Mouse (Mus musculus): ENCODE results near the gene Ralgapa2. TPM values are rescaled to one million over a fixed set of nuclear protein-coding genes. Genes with fewer than 3 reads are reported as not detected.

The Ralgapa2 gene
- polyA plus RNA-seq, 1 experiment from 2014 or later = 11.1 TPM

DNA sequence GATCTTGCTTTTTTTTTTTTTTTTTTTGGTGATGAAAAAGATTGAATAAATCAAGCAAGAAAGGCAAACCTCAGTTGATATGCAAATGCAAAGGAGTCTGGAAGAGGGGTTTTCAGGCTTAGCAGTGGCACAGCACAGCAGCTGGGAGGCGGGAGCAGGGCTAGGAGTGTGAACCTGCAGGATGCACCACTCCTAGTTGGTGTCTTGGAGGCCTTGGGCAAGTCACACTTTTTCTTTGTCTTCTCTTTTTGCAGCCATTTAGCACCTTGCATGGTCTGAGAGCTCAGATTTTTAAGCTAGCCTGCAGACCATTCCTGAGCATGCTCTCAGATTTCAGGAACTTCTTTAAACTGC is 231.2 kb downstream of the Ralgapa2 start:
- H3K27ac ChIP-seq (ENCODE audit: low read length) = no peak overlapping the region
- H3K4me2 ChIP-seq (ENCODE audit: low read depth, low read length) = no peak overlapping the region
- H3K4me1 ChIP-seq (ENCODE audit: control insufficient read depth, insufficient read depth, low read length) = no peaks in the 10 kb centered on the region
- H3K27me3 ChIP-seq (ENCODE audit: control insufficient read depth, insufficient read depth, low read length) = no peaks in the 10 kb centered on the region
- no peaks in the 10 kb centered on the region for H3K9me3 ChIP-seq (replicated peaks; ENCODE audit: control insufficient read depth, low read length)
- no peak for ATAC-seq (replicated peaks; ENCODE audit: extremely low read depth, insufficient read depth, low FRiP score)
- no peak overlapping the region for H3K4me3 ChIP-seq (ENCODE audit: low read length)
- no peaks in the 10 kb centered on the region for H3K36me3 ChIP-seq (ENCODE audit: control insufficient read depth, insufficient read depth)
- WGBS = 83% methylated on average over 1 of the region's 1 CpGs
- no peak overlapping the region for H3K9ac ChIP-seq (ENCODE audit: low read length)

DNA sequence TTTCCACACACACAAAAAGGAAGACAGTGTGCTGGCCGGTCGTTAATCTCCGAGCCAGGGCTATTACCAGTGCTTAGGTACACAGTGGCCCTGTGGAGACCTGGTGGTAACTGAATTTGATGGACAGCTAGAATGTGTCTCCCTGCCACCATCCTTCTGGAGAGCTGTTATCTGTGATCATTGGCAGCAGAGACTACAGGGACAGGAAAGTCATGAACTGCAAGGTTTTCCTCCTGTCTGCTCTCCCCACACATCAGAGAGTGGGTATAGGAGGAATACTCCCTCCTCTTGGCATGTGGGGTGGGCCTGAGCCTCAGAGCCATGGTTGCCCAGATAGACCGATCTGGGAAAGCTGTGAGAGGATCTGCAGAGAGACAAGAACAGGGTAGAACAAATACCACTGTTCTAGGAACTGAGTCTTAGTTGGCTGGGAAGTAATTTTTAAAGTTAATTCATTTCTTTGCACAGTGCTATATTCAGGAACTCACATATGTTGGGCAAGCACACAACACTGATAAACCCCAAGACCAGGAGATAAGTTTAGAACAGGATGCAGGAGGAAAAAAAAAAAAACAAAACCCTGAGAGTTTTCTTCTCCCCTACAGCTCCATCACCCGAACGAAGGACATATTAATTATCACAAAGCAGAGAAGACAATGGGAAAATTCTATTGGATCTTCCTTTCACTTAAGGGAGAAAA is 231.8 kb downstream of the Ralgapa2 start:
- Histone ChIP-seq H3K36me3 (ENCODE audit: control insufficient read depth, insufficient read depth) (no peaks in the 10 kb centered on the region), H3K27ac (ENCODE audit: low read length) (no peak overlapping the region)
- WGBS = 47% methylated on average over 6 of the region's 6 CpGs

DNA sequence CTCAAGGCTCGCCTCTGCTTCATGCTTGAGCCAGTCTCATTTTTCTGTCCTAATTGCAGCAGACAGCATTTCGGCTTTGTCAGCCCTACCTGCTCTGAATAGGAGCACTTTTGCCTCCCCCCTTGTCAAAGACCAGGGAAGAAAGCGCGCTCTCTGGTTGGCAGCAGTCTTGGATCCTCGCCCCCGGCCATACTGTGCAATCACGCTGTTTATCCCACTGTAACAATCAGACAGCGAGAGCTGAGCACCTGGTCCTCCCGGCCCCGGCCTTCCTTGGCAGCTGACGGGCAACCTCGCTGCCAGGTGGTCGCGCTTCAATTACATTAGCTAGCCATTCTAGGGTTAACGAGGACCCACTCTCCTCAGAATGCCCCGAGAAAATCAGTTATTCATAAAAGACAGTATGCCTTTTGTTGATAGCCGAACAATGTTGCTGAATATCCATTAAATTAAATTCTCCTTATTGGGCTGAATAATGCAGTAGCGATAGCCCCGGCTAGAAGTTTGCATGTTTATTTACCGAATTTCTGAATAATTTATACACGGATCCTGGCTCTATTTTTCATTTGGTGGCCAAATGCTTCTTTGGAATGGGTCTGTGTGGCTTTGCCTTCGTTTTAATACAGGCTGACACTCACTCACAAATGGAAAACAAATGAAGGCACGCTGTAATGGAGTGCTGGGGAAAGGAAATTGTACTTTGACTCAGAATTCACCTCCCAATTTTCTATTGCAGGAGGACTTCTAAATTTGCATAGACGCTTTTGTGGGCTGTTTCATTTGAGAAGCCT is 232.5 kb downstream of the Ralgapa2 start:
- no peak overlapping the region for H3K27ac ChIP-seq (ENCODE audit: low read length)
- H3K4me3 ChIP-seq (ENCODE audit: low read length) = no peak overlapping the region
- no peak overlapping the region for H3K9ac ChIP-seq (ENCODE audit: low read length)
- WGBS = 78% methylated on average over 24 of the region's 24 CpGs
- ATAC-seq (replicated peaks; ENCODE audit: extremely low read depth, insufficient read depth, low FRiP score) = no peak
- no peaks in the 10 kb centered on the region for H3K9me3 ChIP-seq (replicated peaks; ENCODE audit: control insufficient read depth, low read length)
- H3K4me2 ChIP-seq (ENCODE audit: low read depth, low read length) = no peak overlapping the region
- no peaks in the 10 kb centered on the region for H3K36me3 ChIP-seq (ENCODE audit: control insufficient read depth, insufficient read depth)
- no peaks in the 10 kb centered on the region for H3K27me3 ChIP-seq (ENCODE audit: control insufficient read depth, insufficient read depth, low read length)
- H3K4me1 ChIP-seq (ENCODE audit: control insufficient read depth, insufficient read depth, low read length) = no peaks in the 10 kb centered on the region

More for the DNA sequence above, 231.8 kb downstream of the Ralgapa2 start:
- no peaks in the 10 kb centered on the region for H3K4me1 ChIP-seq (ENCODE audit: control insufficient read depth, insufficient read depth, low read length)
- ATAC-seq (replicated peaks; ENCODE audit: extremely low read depth, insufficient read depth, low FRiP score) = no peak
- no peak overlapping the region for H3K4me3 ChIP-seq (ENCODE audit: low read length)
- no peak overlapping the region for H3K4me2 ChIP-seq (ENCODE audit: low read depth, low read length)
- H3K9ac ChIP-seq (ENCODE audit: low read length) = no peak overlapping the region
- H3K27me3 ChIP-seq (ENCODE audit: control insufficient read depth, insufficient read depth, low read length) = no peaks in the 10 kb centered on the region
- no peaks in the 10 kb centered on the region for H3K9me3 ChIP-seq (replicated peaks; ENCODE audit: control insufficient read depth, low read length)

DNA sequence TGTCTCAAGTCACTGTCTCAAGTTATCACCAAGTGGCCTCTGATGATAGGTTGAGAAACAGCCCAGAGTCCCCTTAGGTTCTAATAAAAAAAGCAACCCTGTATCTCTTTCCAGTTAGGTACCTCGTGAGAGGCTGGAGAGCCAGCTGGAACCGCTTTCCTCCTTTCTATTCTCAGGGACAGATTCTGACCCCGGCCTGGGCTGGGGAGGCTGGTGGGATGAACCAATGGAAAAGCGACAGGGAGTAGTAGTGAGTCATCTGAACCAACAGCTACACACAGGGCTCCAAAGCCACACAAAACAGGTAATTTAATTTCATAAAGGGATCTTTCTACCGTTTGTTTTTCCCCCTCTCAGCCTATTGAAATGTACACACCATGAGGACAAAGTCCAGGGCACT is 233.8 kb downstream of the Ralgapa2 start:
- H3K36me3 ChIP-seq (ENCODE audit: control insufficient read depth, insufficient read depth) = no peaks in the 10 kb centered on the region
- H3K4me1 ChIP-seq (ENCODE audit: control insufficient read depth, insufficient read depth, low read length) = no peaks in the 10 kb centered on the region
- no peak overlapping the region for H3K27ac ChIP-seq (ENCODE audit: low read length)
- no peak overlapping the region for H3K4me2 ChIP-seq (ENCODE audit: low read depth, low read length)
- H3K9me3 ChIP-seq (replicated peaks; ENCODE audit: control insufficient read depth, low read length) = no peaks in the 10 kb centered on the region
- no peak overlapping the region for H3K4me3 ChIP-seq (ENCODE audit: low read length)
- ATAC-seq (replicated peaks; ENCODE audit: extremely low read depth, insufficient read depth, low FRiP score) = no peak
- H3K9ac ChIP-seq (ENCODE audit: low read length) = no peak overlapping the region
- no peaks in the 10 kb centered on the region for H3K27me3 ChIP-seq (ENCODE audit: control insufficient read depth, insufficient read depth, low read length)
- 52% methylated on average over 5 of the region's 5 CpGs for WGBS

DNA sequence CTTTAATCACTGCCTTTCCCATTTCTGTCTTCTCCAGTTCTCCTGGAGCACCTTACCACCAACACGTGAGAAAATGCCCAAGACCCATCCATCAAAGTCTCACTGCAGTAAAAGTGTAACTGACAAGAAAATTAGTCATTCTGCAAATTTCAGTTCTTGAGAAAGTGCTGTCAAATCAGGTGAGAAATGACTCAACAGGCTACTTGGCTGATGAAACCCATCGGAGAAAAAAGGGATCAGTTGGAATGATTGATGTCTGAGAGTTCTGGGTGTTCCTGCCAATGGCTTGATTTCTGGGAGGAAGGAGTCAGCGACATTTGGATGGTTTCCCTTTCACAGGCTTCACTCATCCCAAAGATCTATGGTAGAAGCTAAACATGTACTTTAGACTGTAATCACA is 245.6 kb downstream of the Ralgapa2 start:
- no peaks in the 10 kb centered on the region for H3K36me3 ChIP-seq (ENCODE audit: control insufficient read depth, insufficient read depth)
- no peaks in the 10 kb centered on the region for H3K9me3 ChIP-seq (replicated peaks; ENCODE audit: control insufficient read depth, low read length)
- no peak overlapping the region for H3K4me2 ChIP-seq (ENCODE audit: low read depth, low read length)
- H3K4me3 ChIP-seq (ENCODE audit: low read length) = no peak overlapping the region
- no peak overlapping the region for H3K9ac ChIP-seq (ENCODE audit: low read length)
- no peak overlapping the region for H3K27ac ChIP-seq (ENCODE audit: low read length)
- ATAC-seq (replicated peaks; ENCODE audit: extremely low read depth, insufficient read depth, low FRiP score) = no peak
- no peaks in the 10 kb centered on the region for H3K27me3 ChIP-seq (ENCODE audit: control insufficient read depth, insufficient read depth, low read length)
- WGBS = 75% methylated on average over 3 of the region's 3 CpGs
- peaks cover 5% of the 10 kb centered on the region; the same call in 1 of the 2 replicates for H3K4me1 ChIP-seq (ENCODE audit: control insufficient read depth, insufficient read depth, low read length)

DNA sequence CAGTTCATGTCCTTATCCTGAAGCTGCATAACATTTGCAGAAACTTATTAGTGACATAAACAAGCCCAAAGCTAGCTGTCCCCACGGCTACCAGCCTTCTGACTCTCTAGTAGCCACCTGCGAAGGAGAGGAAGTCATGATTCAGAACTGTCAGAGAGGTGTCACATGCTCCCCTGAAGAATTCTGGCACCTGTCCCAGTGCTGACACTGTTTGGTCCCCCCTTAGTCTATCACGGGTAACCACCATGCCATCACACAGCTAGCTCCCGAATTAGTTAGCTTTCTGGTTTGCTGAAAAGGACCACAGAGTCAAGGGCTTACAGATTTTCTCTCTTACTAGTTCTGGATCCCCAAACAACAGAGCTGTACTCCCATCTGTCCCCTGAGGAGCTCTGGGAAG is 247.1 kb downstream of the Ralgapa2 start:
- 24% methylated on average over 4 of the region's 4 CpGs for WGBS
- no peak overlapping the region for H3K4me3 ChIP-seq (ENCODE audit: low read length)
- no peak overlapping the region for H3K9ac ChIP-seq (ENCODE audit: low read length)
- H3K4me1 ChIP-seq (ENCODE audit: control insufficient read depth, insufficient read depth, low read length) = peaks cover 5% of the 10 kb centered on the region; the same call in 1 of the 2 replicates
- ATAC-seq (replicated peaks; ENCODE audit: extremely low read depth, insufficient read depth, low FRiP score) = peak; percentile 65
- no peak overlapping the region for H3K4me2 ChIP-seq (ENCODE audit: low read depth, low read length)
- H3K27me3 ChIP-seq (ENCODE audit: control insufficient read depth, insufficient read depth, low read length) = no peaks in the 10 kb centered on the region
- no peak overlapping the region for H3K27ac ChIP-seq (ENCODE audit: low read length)
- H3K9me3 ChIP-seq (replicated peaks; ENCODE audit: control insufficient read depth, low read length) = no peaks in the 10 kb centered on the region
- H3K36me3 ChIP-seq (ENCODE audit: control insufficient read depth, insufficient read depth) = no peaks in the 10 kb centered on the region

DNA sequence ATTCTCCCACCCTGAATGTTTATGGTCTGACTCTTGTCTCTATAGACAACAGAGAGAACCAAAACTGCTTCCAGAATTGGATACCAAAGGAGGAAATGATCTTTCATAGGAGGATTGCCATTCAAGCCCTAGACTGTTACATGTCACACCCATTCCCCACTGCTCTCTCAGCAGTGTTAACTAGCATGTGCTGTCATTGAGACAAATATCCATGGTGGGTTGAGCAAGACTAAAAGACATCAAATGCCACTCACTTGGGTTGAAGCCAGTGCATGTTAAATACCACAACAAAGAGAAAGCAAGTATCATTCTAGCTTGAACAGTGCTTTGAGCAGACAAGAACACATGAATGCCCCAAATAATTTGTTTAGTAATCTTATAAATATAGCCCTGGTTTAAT is 249.2 kb downstream of the Ralgapa2 start:
- H3K36me3 ChIP-seq (ENCODE audit: control insufficient read depth, insufficient read depth) = no peaks in the 10 kb centered on the region

DNA sequence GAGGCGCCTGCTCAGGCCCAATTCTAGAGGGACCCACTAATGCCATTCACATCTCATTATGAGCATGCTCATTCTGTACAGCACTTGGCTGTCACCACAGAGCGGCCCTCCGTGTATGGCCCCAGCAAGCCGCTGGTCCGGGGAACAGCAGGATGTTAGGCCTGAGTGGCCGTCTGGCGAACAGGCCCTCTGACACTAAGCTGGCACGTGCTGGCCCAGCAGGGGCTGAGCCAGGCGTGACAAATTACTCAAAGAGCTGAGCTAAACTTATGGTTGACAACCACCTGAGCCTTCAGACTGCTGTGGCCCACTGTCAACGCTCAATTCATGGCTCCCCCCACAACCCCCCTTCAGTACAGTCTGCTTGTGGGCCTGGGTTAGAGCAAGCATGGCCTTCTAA is 249.9 kb downstream of the Ralgapa2 start:
- ATAC-seq (replicated peaks; ENCODE audit: extremely low read depth, insufficient read depth, low FRiP score) = no peak
- H3K9me3 ChIP-seq (replicated peaks; ENCODE audit: control insufficient read depth, low read length) = no peaks in the 10 kb centered on the region
- H3K4me3 ChIP-seq (ENCODE audit: low read length) = no peak overlapping the region
- 58% methylated on average over 10 of the region's 10 CpGs for WGBS
- H3K27ac ChIP-seq (ENCODE audit: low read length) = no peak overlapping the region
- H3K36me3 ChIP-seq (ENCODE audit: control insufficient read depth, insufficient read depth) = no peaks in the 10 kb centered on the region
- H3K4me1 ChIP-seq (ENCODE audit: control insufficient read depth, insufficient read depth, low read length) = peaks cover 13% of the 10 kb centered on the region
- no peak overlapping the region for H3K9ac ChIP-seq (ENCODE audit: low read length)
- no peaks in the 10 kb centered on the region for H3K27me3 ChIP-seq (ENCODE audit: control insufficient read depth, insufficient read depth, low read length)
- H3K4me2 ChIP-seq (ENCODE audit: low read depth, low read length) = no peak overlapping the region

More for the DNA sequence above, 249.2 kb downstream of the Ralgapa2 start:
- Histone ChIP-seq H3K4me1 (ENCODE audit: control insufficient read depth, insufficient read depth, low read length) (peaks cover 12% of the 10 kb centered on the region), H3K27ac (ENCODE audit: low read length) (no peak overlapping the region), H3K27me3 (ENCODE audit: control insufficient read depth, insufficient read depth, low read length) (no peaks in the 10 kb centered on the region), H3K4me3 (ENCODE audit: low read length) (no peak overlapping the region), H3K9me3 (replicated peaks; ENCODE audit: control insufficient read depth, low read length) (no peaks in the 10 kb centered on the region), H3K4me2 (ENCODE audit: low read depth, low read length) (no peak overlapping the region), H3K9ac (ENCODE audit: low read length) (no peak overlapping the region)
- no peak for ATAC-seq (replicated peaks; ENCODE audit: extremely low read depth, insufficient read depth, low FRiP score)

DNA sequence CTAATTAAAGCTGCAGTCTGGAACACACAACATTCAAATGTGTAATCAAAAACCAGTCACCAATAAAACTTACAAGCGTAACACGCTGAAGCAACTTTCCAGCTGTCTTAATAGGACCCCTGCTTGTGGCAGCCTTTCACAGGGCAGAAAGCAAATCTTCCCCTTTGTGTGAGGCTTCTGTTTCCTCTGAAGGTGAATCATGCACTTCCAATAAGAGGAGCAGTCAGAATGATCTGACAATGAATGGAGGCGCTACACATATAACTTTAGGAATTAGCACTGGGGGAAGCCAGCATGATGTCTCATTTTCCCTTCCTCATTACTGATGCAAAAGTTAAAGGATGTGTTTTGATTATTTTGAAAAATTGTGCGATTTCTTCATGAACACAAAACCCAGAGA is 251.0 kb downstream of the Ralgapa2 start:
- WGBS = 90% methylated on average over 4 of the region's 4 CpGs
- Histone ChIP-seq H3K9me3 (replicated peaks; ENCODE audit: control insufficient read depth, low read length) (no peaks in the 10 kb centered on the region), H3K27me3 (ENCODE audit: control insufficient read depth, insufficient read depth, low read length) (no peaks in the 10 kb centered on the region), H3K36me3 (ENCODE audit: control insufficient read depth, insufficient read depth) (no peaks in the 10 kb centered on the region), H3K4me2 (ENCODE audit: low read depth, low read length) (no peak overlapping the region), H3K9ac (ENCODE audit: low read length) (no peak overlapping the region), H3K4me1 (ENCODE audit: control insufficient read depth, insufficient read depth, low read length) (peaks cover 18% of the 10 kb centered on the region), H3K27ac (ENCODE audit: low read length) (no peak overlapping the region), H3K4me3 (ENCODE audit: low read length) (no peak overlapping the region)
- ATAC-seq (replicated peaks; ENCODE audit: extremely low read depth, insufficient read depth, low FRiP score) = no peak
